Mouse (Mus musculus) myocyte (in vitro differentiated cells): ENCODE results near the gene Prkcb. TPM values are rescaled to one million over a fixed set of nuclear protein-coding genes. Genes with fewer than 3 reads are reported as not detected.
A peak's percentile ranks its signal among the peaks of the same experiment; 100 is the strongest.

Experiments
- H3K27me3 ChIP-seq: one replicate; pipeline ENCODE4 v1.6.1; 2011; ENCODE audit not compliant: control insufficient read depth, insufficient read depth, insufficient read length
- H3K36me3 ChIP-seq: one replicate; pipeline ENCODE4 v1.6.1; 2011; ENCODE audit not compliant: control insufficient read depth, insufficient read depth
- H3K4me2 ChIP-seq: one replicate; pipeline ENCODE4 v1.6.1; 2011; ENCODE audit warnings: low read depth, control low read depth
- H3K4me3 ChIP-seq: one replicate; pipeline ENCODE4 v1.5.1; 2011; ENCODE audit warnings: mild to moderate bottlenecking, control low read depth, moderate library complexity
- H3K79me2 ChIP-seq: one replicate; pipeline ENCODE4 v1.6.1; 2011; ENCODE audit not compliant: control insufficient read depth, insufficient read depth
- H3ac ChIP-seq: one replicate; pipeline ENCODE4 v1.6.1; 2011; ENCODE audit not compliant: control insufficient read depth, insufficient read length
- CEBPB ChIP-seq: IDR thresholded peaks from 2 replicates; pipeline ENCODE4 v1.6.1; 2011; ENCODE audit warnings: mild to moderate bottlenecking, moderate library complexity; ENCODE audit not compliant: poor library complexity, insufficient read depth, severe bottlenecking
- E2F4 ChIP-seq: IDR thresholded peaks from one replicate; pipeline ENCODE4 v1.6.1; 2011; ENCODE audit warnings: mild to moderate bottlenecking, control low read depth, moderate library complexity; ENCODE audit not compliant: insufficient read depth
- MAX ChIP-seq: IDR thresholded peaks from one replicate; pipeline ENCODE4 v1.6.1; 2011; ENCODE audit warnings: low read depth, mild to moderate bottlenecking, control low read depth
- MYOD1 ChIP-seq, 3 experiments: IDR thresholded peaks; one replicate each; pipeline ENCODE4 v1.6.1; 2011; ENCODE audit warnings: control low read depth in 2 of 3, low read depth in 2 of 3, mild to moderate bottlenecking in 2 of 3, moderate library complexity in 1 of 3; ENCODE audit not compliant: insufficient read length in 2 of 3, control insufficient read depth in 1 of 3
- MYOG ChIP-seq, 3 experiments: IDR thresholded peaks; one replicate each; pipeline ENCODE4 v1.6.1; 2011; ENCODE audit warnings: control low read depth in 2 of 3, low read depth in 2 of 3, mild to moderate bottlenecking in 2 of 3; ENCODE audit not compliant: insufficient read length in 2 of 3, control insufficient read depth in 1 of 3, insufficient read depth in 1 of 3
- POLR2A ChIP-seq: IDR thresholded peaks from one replicate; pipeline ENCODE4 v1.6.1; 2011; ENCODE audit warnings: low read depth, mild to moderate bottlenecking, control low read depth, moderate library complexity; ENCODE audit not compliant: insufficient read length
- POLR2AphosphoS2 ChIP-seq: IDR thresholded peaks from one replicate; pipeline ENCODE4 v1.6.1; 2011; ENCODE audit warnings: low read depth, control low read depth; ENCODE audit not compliant: insufficient read length
- REST ChIP-seq: IDR thresholded peaks from one replicate; pipeline ENCODE4 v1.6.1; 2011; ENCODE audit warnings: mild to moderate bottlenecking, control low read depth, moderate library complexity; ENCODE audit not compliant: insufficient read depth, insufficient read length
- SRF ChIP-seq: IDR thresholded peaks from one replicate; pipeline ENCODE4 v1.6.1; 2011; ENCODE audit warnings: low read depth; ENCODE audit not compliant: control insufficient read depth, insufficient read length
- TCF12 ChIP-seq: IDR thresholded peaks from one replicate; pipeline ENCODE4 v1.6.1; 2011; ENCODE audit warnings: mild to moderate bottlenecking, control low read depth; ENCODE audit not compliant: poor library complexity, insufficient read depth, severe bottlenecking
- TCF3 ChIP-seq: IDR thresholded peaks from one replicate; pipeline ENCODE4 v1.6.1; 2011; ENCODE audit warnings: low read depth, control low read depth; ENCODE audit not compliant: insufficient read length
- USF1 ChIP-seq: IDR thresholded peaks from one replicate; pipeline ENCODE4 v1.6.1; 2011; ENCODE audit warnings: low read depth, mild to moderate bottlenecking, control low read depth, moderate library complexity
- polyA plus RNA-seq: library from polyadenylated mRNA; unstranded; fragments of >200 nt; fragmentation: generic; extraction: Trizol; gene quantifications from one replicate; pipeline ENCODE4 v1.2.1, GENCODE M21; 2012; ENCODE audit warnings: missing spikeins

The Prkcb gene
- polyA plus RNA-seq, 1 experiment: 2.2 TPM

GRCm38 (mm10) chr7:122244166-122244565 is 44.4 kb upstream of the Prkcb start:
- Histone ChIP-seq H3K4me3 (no peak overlapping the region), H3K27me3 (peaks cover 8% of the 10 kb centered on the region), H3K79me2 (no peaks in the 10 kb centered on the region), H3K36me3 (no peaks in the 10 kb centered on the region), H3ac (no peak overlapping the region), H3K4me2 (no peak overlapping the region)
- TF ChIP-seq CEBPB: no peak
- TF ChIP-seq MYOD1 (IDR thresholded peaks at IDR 0.05; ENCODE audit: control insufficient read depth in 1 of 3, insufficient read length in 2 of 3, low read depth in 2 of 3): no peak
- TF ChIP-seq POLR2A: no peak
- TF ChIP-seq REST: no peak
- no peak for TF ChIP-seq E2F4
- no peak for TF ChIP-seq TCF12
- TF ChIP-seq POLR2AphosphoS2: no peak
- no peak for TF ChIP-seq MAX
- no peak for TF ChIP-seq MYOG (IDR thresholded peaks at IDR 0.05; ENCODE audit: control insufficient read depth in 1 of 3, insufficient read depth in 1 of 3, insufficient read length in 2 of 3, low read depth in 2 of 3)
- TF ChIP-seq SRF: no peak
- TF ChIP-seq USF1: no peak
- TF ChIP-seq TCF3: no peak

- Histone ChIP-seq H3K27me3 (peaks cover 8% of the 10 kb centered on the region), H3K79me2 (no peaks in the 10 kb centered on the region), H3ac (no peak overlapping the region), H3K4me2 (no peak overlapping the region), H3K36me3 (no peaks in the 10 kb centered on the region), H3K4me3 (no peak overlapping the region)
- TF ChIP-seq POLR2AphosphoS2: no peak
- TF ChIP-seq MYOD1 (IDR thresholded peaks at IDR 0.05; ENCODE audit: control insufficient read depth in 1 of 3, insufficient read length in 2 of 3, low read depth in 2 of 3): no peak
- TF ChIP-seq REST: no peak
- TF ChIP-seq MYOG (IDR thresholded peaks at IDR 0.05; ENCODE audit: control insufficient read depth in 1 of 3, insufficient read depth in 1 of 3, insufficient read length in 2 of 3, low read depth in 2 of 3): no peak
- no peak for TF ChIP-seq TCF12
- no peak for TF ChIP-seq USF1
- TF ChIP-seq CEBPB: no peak
- TF ChIP-seq MAX: no peak
- TF ChIP-seq SRF: no peak
- TF ChIP-seq TCF3: no peak
Observed at GRCm38 (mm10) chr7:122244584-122244983, 44.0 kb upstream of the Prkcb start.

GRCm38 (mm10) chr7:122245976-122246375 is 42.6 kb upstream of the Prkcb start:
- peaks cover 8% of the 10 kb centered on the region for H3K27me3 ChIP-seq

GRCm38 (mm10) chr7:122247254-122247864 is 41.2 kb upstream of the Prkcb start:
- Histone ChIP-seq H3K4me3 (no peak overlapping the region), H3K4me2 (no peak overlapping the region), H3K36me3 (no peaks in the 10 kb centered on the region), H3K27me3 (peaks cover 8% of the 10 kb centered on the region), H3K79me2 (no peaks in the 10 kb centered on the region), H3ac (no peak overlapping the region)
- TF ChIP-seq E2F4 (no peak), USF1 (no peak), TCF3 (no peak)

More at GRCm38 (mm10) chr7:122245976-122246375, 42.6 kb upstream of the Prkcb start:
- H3ac ChIP-seq: no peak overlapping the region
- TF ChIP-seq REST: no peak
- no peak for TF ChIP-seq MAX
- peak in 1 of 3 experiments; percentile 8 for TF ChIP-seq MYOD1 (IDR thresholded peaks at IDR 0.05; ENCODE audit: control insufficient read depth in 1 of 3, insufficient read length in 2 of 3, low read depth in 2 of 3)
- no peaks in the 10 kb centered on the region for H3K36me3 ChIP-seq
- no peaks in the 10 kb centered on the region for H3K79me2 ChIP-seq
- no peak overlapping the region for H3K4me2 ChIP-seq
- no peak overlapping the region for H3K4me3 ChIP-seq

- Histone ChIP-seq H3K27me3 (peaks cover 8% of the 10 kb centered on the region), H3K4me2 (no peak overlapping the region), H3K36me3 (no peaks in the 10 kb centered on the region), H3K4me3 (no peak overlapping the region), H3K79me2 (no peaks in the 10 kb centered on the region), H3ac (no peak overlapping the region)
- no peak for TF ChIP-seq POLR2A
- no peak for TF ChIP-seq TCF3
- TF ChIP-seq MYOG (IDR thresholded peaks at IDR 0.05; ENCODE audit: control insufficient read depth in 1 of 3, insufficient read depth in 1 of 3, insufficient read length in 2 of 3, low read depth in 2 of 3): no peak
- no peak for TF ChIP-seq MYOD1 (IDR thresholded peaks at IDR 0.05; ENCODE audit: control insufficient read depth in 1 of 3, insufficient read length in 2 of 3, low read depth in 2 of 3)
- no peak for TF ChIP-seq MAX
- no peak for TF ChIP-seq USF1
- TF ChIP-seq CEBPB: no peak
- TF ChIP-seq REST: no peak
- no peak for TF ChIP-seq E2F4
- no peak for TF ChIP-seq POLR2AphosphoS2
- no peak for TF ChIP-seq TCF12
- TF ChIP-seq SRF: no peak
Observed at GRCm38 (mm10) chr7:122249321-122249821, 39.2 kb upstream of the Prkcb start.
